Mouse (Mus musculus): ENCODE results near the gene Enoph1. TPM values are rescaled to one million over a fixed set of nuclear protein-coding genes. Genes with fewer than 3 reads are reported as not detected.

The Enoph1 gene
- total RNA-seq (2021): 1 to 10 TPM; 6.5 to 8.6 TPM

- intact Hi-C loops (cut with DNase I): loop anchor here (5.0 to 10.0 kb wide), 2 partner anchors 112 to 795 kb away; no protein-coding TSS in a partner anchor
Observed at GRCm38 (mm10) chr5:100039602-100040142, at the start of gene Enoph1, which contains the start of gene Hnrnpdl. Enoph1 (plus strand) TSS chr5:100039985. Hnrnpdl (minus strand) TSS chr5:100039664.

GRCm38 (mm10) chr5:99994166-99994565 lies 45.6 kb upstream of the Enoph1 start:
- intact Hi-C loops (cut with DNase I): no loop called here
- DNase-seq: no peak

More at GRCm38 (mm10) chr5:100039602-100040142, at the start of gene Enoph1, which contains the start of gene Hnrnpdl:
- peak; percentile 90 to 98 for DNase-seq

- intact Hi-C loops (cut with DNase I): no loop called here
- no peak for DNase-seq
Observed at GRCm38 (mm10) chr5:99994680-99995079, 45.1 kb upstream of the Enoph1 start.

- DNase-seq: no peak
- intact Hi-C loops (cut with DNase I): no loop called here
Observed at GRCm38 (mm10) chr5:100000048-100000447, 39.7 kb upstream of the Enoph1 start.

- DNase-seq: no peak
- intact Hi-C loops (cut with DNase I): no loop called here
Observed at GRCm38 (mm10) chr5:100000500-100000899, 39.3 kb upstream of the Enoph1 start.

DNA sequence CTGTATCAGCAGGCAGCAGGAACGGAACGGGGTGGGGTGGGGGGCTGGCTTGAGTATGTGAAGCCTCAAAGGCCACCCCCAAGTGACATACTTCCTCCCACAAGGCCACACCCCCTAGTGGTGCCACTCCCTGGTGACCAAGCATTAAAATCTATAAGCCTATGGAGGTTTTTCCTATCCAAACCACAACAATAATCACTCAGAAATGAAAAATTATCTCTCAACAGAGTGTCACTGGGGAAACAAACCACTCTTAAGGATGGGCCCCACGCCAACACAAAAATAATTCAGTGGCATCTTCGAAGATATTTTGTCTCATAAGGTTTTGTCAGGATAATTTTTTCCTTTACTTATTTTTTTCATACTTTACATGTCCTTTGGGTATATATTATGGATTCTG lies 35.9 kb upstream of the Enoph1 start:
- intact Hi-C loops (cut with DNase I): no loop called here
- DNase-seq: no peak

DNA sequence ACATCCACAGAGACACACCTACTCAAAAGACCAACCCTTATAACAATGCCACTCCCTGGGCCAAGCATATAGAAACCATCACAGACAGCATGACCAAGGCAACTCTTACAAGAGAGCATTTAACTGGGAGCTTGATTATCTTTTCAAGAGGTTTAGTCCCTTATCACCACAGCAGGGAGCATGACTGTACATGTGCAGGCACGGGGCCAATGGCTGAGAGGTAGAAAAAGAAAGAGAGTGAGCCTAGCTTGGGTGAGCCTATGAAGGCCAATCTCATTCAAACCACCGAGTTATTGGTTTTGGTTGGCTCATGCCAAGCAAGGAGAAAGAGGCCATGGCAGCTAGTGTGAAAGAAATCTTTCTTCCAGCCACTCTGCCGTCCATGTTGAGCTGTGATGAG lies 34.4 kb upstream of the Enoph1 start:
- intact Hi-C loops (cut with DNase I): no loop called here
- no peak for DNase-seq

- intact Hi-C loops (cut with DNase I): no loop called here
- DNase-seq: no peak
Observed at GRCm38 (mm10) chr5:100005896-100006295, 33.9 kb upstream of the Enoph1 start.

GRCm38 (mm10) chr5:100006324-100007039 lies 33.3 kb upstream of the Enoph1 start:
- DNase-seq: no peak

DNA sequence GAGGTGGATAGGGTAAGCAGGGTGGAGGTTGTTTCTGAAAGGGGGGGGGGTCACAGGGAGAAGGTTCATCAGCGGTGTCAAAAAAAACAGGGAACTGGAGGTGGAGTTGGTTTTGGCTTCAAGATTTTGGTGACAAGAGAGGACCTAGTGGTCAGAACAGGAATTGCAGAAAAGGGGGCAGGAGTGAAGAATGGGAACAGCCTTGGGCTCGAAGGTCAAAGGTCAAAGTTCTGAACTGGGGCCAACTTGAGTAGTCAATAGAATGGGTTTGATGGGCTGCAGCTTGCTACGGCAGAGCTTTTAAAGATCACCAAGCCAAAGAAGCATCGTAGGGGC lies 32.8 kb upstream of the Enoph1 start:
- intact Hi-C loops (cut with DNase I): no loop called here
- no peak for DNase-seq

More at GRCm38 (mm10) chr5:100006324-100007039, 33.3 kb upstream of the Enoph1 start:
- intact Hi-C loops (cut with DNase I): no loop called here

DNA sequence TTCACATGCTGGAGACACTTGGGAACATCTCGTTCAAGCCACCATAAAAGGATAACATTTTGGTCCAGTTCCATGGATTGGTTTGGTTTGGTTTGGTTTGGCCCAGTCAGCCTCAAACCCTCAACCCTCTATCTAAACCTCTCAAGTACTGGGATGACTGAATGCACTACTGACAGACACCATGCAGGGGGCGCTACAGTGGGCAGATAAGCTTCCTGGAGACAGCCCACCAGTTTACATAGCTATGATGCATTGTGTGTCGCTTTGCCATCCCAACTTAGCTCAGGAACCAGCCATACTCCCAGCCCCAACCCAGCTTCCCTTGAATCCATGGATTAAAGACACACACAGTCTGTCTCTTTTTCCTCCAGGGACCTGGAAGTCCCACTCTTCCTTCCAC lies 31.3 kb upstream of the Enoph1 start:
- DNase-seq: no peak
- intact Hi-C loops (cut with DNase I): no loop called here

- intact Hi-C loops (cut with DNase I): no loop called here
Observed at GRCm38 (mm10) chr5:100012599-100012998, 27.2 kb upstream of the Enoph1 start.

GRCm38 (mm10) chr5:100020089-100020488 lies 19.7 kb upstream of the Enoph1 start:
- intact Hi-C loops (cut with DNase I): no loop called here
- DNase-seq: no peak

More at GRCm38 (mm10) chr5:100012599-100012998, 27.2 kb upstream of the Enoph1 start:
- no peak for DNase-seq

DNA sequence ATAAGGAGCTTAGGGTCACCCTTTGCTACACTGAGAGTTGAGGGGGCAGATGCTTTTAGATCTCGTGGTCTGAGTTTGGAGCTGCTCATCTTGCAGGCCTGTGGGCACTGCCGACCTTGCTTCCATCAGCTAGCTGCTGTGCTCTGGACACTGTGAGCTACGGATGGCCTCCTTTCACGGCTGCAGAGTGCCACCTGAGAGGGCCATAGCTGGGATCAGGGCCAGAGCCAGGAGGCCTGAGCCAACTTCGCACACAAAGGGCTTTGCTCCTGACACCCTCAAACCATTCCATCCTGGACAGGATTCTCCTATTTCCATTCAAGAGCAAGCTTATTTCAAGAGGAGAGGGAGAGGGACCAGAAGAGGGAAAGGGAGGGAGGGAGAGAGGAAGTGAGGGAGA lies 15.4 kb upstream of the Enoph1 start:
- intact Hi-C loops (cut with DNase I): no loop called here
- no peak for DNase-seq

DNA sequence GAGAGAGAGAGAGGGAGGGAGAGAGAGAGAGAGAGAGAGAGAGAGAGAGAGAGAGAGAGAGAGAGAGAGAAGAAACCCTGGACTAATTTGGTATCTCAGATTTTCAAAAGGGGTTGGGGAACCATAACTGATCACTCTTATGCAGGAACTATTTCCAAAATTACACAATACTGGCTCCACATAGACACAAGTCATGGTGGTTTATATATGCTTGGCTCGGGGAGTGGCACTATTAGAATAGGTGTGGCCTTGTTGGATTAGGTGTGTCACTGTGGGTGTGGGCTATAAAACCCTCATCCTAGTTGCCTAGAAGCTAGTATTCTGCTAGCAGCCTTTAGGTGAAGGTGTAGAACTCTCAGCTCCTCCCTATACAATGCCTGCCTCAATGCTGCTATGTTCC lies 14.9 kb upstream of the Enoph1 start:
- intact Hi-C loops (cut with DNase I): no loop called here
- DNase-seq: no peak

GRCm38 (mm10) chr5:100030069-100030468 lies 9.7 kb upstream of the Enoph1 start:
- no peak for DNase-seq
- intact Hi-C loops (cut with DNase I): loop anchor here (10.0 kb wide), 1 partner anchor 785 kb away; no protein-coding TSS in a partner anchor

DNA sequence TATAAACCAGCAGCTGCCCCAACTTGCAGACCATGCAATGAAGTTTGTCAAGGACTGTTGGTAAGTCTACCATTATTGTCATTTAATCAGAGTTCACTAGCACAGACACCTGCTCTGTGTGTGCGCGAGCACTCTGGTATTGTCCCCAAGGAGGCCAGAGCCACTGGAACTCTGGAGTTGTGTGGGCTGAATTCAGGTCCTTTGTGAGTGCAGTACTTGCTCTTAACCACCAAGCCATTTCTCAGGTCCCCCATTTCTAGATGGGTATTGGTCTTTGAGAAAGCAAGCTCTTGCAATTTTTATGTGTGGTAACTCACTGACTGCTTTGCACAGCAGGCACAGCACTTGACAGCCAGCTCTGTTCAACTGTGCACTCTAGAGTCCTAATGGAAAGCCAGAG lies 7.7 kb upstream of the Enoph1 start:
- no peak for DNase-seq
- intact Hi-C loops (cut with DNase I): loop anchor here (10.0 kb wide), 1 partner anchor 787 kb away; no protein-coding TSS in a partner anchor

GRCm38 (mm10) chr5:100032646-100033045 lies 7.1 kb upstream of the Enoph1 start:
- intact Hi-C loops (cut with DNase I): loop anchor here (10.0 kb wide), 1 partner anchor 788 kb away; no protein-coding TSS in a partner anchor

DNA sequence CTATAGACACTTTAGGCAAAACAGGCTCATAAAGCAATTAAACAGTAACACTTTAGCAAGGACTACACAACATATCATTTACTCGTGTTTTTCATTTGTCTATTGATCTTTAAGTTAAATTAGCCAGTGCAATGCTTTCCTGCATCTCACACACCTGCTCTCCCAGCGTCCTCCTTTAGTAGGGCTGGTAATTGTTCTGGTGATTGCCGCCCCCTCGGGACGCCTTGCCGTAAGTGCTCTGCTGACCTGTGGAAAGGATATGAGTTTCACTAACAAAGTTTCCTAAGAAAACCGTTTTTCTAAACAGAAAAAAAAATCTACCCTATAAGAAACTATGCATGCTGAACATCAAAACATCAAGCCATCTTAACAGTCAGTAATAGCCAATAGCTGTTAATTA lies 3.8 kb upstream of the Enoph1 start:
- DNase-seq: no peak
- intact Hi-C loops (cut with DNase I): loop anchor here (1.0 to 10.0 kb wide), 3 partner anchors 59 to 791 kb away; no protein-coding TSS in a partner anchor

More at GRCm38 (mm10) chr5:100032646-100033045, 7.1 kb upstream of the Enoph1 start:
- no peak for DNase-seq

DNA sequence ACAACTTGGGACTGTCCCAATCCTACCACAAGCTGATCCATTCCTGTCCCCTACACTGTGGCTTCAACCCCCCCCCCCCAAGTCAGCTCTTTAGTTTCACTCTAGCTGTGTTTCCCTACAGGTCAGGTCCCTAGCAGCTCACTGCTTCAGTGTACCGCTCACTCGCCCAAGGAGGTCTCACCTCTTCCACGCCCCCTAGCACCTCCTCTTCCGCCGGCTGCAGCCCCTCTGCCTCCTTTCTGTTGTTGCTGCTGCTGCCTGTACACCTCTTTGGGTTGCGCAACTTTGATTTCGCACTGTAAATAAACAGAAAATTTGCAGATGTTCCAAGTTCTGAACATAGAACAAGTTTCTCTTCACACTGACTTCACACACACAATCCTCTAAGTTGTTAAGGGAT lies 3.1 kb upstream of the Enoph1 start:
- DNase-seq: no peak
- intact Hi-C loops (cut with DNase I): loop anchor here (1.0 to 10.0 kb wide), 3 partner anchors 59 to 792 kb away; no protein-coding TSS in a partner anchor

- intact Hi-C loops (cut with DNase I): loop anchor here (5.0 to 10.0 kb wide), 2 partner anchors 111 to 793 kb away; no protein-coding TSS in a partner anchor
Observed at GRCm38 (mm10) chr5:100037965-100038713, 1.6 kb upstream of the Enoph1 start.

More at GRCm38 (mm10) chr5:100037965-100038713, 1.6 kb upstream of the Enoph1 start:
- peak; percentile 90 for DNase-seq
